Mouse (Mus musculus) kidney, adult 18-20 months (tissue): Measurements from ENCODE around the gene 3100002H09Rik.

Source experiments
- DNase-seq: peaks from one replicate; pipeline ENCODE4 v3.0.0; 2021

3100002H09Rik gene

DNA sequence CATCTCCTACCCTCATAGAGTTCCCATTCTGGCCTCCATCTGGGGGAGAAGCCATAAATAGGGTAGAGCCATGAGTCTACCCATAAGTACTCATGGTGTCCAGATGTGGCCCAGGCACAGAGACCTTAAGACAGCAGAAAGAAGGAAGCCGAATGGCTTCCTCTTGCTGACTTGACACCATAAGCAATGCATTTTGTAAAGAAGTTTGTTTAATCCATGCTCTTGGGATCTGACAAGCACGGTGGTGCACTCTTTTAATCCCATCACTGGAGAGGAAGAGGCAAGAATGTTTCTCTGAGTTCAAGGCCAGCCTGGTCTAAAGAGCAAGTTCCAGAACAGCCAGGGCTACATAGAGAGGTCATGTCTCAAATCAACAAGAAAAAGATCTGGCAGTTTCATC lies at the start of gene 3100002H09Rik:
3100002H09Rik (minus strand) TSS at position 101 of the 400 bp plus-strand sequence.
- DNase-seq = no peak

DNA sequence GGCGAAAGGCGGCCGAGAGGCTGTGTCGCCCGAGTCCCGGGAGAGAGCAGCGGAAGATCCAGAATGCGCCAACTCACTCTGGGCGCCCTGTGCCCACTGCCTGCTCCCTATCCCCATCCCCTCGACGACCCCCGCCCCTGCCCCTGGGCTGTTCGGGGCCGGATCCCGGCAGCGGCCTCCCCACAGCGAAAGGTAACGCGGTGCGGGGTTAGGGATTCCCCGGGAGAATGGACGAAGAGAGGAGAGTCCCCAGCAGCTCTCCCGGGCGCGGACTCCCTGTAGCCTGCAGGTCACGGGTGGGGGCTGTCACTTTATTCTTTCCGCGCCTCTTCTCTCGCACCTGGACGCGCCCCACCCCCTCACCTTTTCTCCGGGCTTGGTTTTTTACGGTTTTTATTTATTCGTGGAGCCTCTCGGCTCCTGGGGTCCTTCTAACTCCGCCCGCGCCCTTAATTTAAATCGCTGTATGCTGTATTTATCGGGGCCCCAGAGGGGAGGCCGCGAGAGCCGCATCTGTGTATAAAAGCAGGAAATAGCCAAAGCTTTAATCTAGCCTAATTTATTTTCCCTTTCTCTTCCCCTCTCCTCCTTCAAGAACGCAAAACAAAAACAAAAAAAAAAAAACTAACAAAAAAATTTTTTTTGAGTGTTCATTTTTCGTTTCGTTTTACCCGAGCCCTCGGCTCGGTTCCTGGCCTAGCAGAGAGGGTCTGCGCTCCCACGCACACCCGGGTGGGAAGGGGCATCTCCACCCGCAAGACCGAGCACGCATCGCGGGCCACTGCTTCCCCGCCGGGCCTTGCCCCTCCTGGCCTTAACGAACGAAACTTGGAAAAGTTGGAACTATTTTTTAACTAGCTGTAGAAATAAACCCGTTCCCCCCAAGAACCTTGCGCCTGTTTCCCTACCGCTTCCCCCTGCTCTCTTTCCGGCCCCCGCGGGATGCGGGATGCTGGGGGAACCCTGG lies 48.9 kb upstream of the 3100002H09Rik start:
- DNase-seq = peak; percentile 30

DNA sequence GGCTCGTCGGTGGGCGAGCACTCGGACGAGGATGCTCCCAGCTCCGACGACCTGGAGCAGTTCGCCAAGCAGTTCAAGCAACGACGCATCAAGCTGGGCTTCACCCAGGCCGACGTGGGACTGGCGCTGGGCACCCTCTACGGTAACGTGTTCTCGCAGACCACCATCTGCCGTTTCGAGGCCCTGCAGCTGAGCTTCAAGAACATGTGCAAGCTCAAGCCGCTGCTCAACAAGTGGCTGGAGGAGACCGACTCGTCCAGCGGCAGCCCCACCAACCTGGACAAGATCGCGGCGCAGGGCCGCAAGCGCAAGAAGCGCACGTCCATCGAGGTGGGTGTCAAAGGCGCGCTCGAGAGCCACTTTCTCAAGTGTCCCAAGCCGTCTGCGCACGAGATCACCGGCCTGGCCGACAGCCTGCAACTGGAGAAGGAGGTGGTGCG lies 47.8 kb upstream of the 3100002H09Rik start:
- peak; percentile 34 for DNase-seq

DNA sequence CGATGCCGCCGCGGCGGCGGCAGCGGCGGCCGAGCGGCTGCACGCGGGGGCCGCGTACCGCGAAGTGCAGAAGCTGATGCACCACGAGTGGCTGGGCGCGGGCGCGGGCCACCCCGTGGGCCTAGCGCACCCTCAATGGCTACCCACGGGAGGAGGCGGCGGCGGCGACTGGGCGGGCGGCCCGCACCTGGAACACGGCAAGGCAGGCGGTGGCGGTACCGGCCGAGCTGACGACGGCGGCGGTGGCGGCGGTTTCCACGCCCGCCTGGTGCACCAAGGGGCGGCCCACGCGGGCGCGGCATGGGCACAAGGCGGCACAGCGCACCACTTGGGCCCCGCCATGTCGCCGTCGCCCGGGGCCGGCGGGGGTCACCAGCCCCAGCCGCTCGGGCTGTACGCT lies 47.2 kb upstream of the 3100002H09Rik start:
- DNase-seq = peak; percentile 9

DNA sequence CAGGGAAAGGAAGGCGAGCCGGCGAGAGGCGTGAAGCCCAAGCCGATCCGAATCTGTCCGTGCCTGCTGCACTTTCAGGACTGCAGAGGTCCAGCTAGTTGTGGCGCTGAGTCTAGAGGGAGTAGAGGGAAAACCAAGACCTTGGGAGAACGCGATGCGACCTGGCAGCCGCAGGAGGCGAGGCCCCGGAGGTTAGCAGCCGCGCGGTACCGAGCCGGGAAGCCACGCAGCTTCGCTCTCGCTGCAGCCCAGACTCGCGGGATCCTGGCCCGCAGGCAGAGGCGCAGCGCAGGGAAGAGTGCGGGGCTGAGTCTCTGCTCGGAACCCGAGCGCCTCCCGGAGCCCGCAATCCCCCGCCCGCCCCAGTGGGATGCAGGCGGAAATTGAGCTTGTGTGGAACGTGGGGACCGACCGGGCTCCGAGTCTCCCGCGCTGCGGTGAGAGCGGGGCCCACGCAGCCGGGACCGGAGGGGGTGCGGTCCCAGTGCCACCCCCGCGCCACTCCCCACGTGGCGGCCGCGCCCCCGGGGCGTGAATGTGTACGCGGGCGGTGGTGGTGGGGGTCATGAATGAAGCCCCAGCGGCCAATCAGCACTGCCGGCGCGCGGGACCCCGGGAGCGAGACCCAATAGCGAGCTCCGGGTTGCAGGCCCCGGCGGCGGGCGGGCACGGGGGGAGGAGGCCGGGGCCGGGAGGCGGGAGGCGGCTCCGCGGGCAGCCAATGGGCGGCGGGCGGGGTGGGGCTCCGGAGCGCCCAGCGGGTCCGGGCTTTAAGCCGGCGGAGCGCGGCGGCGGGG lies 46.4 kb upstream of the 3100002H09Rik start:
- peak; percentile 68 for DNase-seq

DNA sequence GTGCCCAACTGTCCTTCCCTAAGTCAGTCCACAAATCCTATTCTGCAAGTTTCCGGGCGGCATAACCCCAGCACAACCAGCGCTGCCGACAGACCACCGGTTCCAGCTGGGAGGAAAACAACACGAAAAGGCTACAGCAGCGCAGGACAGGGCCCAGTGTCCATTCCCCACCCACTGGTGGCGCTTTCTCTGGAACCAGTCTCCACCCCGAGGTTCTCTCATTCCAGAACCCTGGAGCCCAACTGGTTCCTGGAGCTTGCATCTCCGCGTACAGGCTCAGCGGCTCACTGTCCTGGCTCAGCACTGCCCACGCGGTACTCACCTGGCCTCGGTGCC lies 45.9 kb upstream of the 3100002H09Rik start, which contains the start of gene Pou3f1:
Pou3f1 (plus strand) TSS at position 290 of the 336 bp plus-strand sequence.
- DNase-seq = no peak

DNA sequence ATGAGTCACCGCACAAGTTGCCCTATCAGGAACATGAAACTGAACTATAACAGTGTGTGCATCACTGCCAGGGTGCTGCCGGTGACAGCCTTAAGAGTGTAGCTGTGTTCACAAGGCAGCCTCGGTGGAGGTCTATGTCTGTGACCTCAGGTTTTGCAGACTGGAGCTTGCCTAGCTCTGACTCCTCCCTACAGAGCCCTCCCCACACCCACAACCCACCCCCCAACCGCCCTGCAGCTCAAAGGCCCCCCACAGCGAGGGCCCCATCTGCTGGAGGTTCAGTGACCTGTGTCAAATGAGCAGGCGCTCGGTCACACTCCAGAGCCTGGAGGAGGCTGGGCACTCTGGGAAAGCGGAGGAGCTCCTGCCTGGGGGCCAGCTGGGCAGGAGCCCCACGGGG lies 42.3 kb upstream of the 3100002H09Rik start:
- peak; percentile 45 for DNase-seq

DNA sequence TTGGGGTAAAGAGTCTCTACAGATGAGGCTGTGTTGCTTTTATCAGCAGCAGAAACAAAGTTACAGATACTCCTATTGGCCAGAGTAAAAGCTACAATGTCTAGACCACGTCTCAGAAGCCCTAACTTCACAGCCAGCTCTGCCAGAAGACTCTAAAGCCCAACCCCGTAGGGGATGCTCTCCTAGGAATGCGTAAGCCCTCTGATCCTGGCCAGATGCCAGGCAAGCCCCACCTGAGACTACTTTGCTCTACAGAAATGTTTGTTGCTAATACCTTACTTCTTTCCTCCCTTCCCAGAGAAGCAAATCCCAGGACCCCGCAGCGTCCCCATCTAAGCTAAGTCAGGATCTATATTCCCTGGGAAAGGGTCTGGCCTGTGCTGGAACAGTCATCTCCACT lies 37.3 kb upstream of the 3100002H09Rik start:
- DNase-seq = no peak

DNA sequence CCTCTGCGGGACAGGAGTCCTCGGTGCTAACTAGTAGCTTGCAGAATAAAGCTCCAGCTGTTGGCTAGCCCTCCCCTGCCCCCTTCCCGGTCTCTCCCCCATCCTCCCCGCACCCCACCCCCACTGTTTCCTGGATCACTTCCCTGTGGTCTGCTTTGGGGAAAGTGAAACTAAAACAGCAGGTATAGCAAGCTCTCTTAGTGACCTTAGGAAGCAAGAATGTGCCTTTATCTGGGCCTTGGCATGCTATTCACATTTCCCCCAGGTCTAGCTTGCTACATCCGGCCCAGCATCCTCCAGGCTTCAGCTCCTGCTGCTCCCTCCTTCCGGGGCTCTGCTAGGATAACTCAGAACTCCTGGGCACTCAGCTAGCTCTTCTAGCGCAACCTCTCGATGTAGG lies 36.0 kb upstream of the 3100002H09Rik start:
- DNase-seq = peak; percentile 6

DNA sequence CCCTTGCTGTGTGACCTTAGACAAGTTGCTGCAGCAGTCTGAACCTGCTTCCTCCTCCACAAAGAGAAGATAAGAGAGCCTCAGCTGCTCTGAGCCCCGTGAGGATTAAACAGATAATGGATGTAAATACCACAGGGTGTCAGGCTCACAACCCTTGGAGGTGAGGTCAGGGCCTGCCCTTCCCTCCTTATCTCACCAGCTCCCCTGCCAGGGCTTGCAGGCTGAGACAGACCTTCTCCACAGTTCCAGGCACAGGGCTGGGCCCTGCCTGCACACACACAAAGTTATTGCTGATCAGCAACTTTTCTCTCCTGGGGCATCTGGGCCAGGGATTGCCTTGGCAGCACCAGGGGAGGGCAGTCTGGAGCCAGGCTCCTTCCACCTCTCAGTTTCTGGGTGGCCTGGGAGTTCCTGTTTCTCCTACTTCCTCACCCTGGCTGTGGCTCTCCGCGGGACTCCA lies 34.4 kb upstream of the 3100002H09Rik start:
- peak; percentile 9 for DNase-seq

DNA sequence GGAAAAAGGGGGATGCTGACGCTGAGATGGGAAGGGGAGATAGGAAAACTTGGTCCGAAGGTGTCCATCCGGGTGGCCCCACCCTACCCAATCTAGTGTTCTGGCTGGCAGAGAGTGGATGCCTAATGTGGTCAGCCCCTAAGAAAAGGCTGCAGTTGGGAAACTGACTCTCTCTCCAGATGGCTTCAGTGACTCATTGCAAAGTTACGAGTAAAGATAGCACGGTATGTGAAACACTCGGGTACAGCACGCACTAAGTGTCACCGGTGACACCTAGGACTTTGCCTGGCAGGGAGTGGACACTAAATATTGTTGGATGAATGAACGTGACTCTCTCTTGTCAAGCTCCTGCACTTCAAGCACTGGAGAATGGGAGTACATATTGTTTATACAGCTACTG lies 33.3 kb upstream of the 3100002H09Rik start:
- no peak for DNase-seq

DNA sequence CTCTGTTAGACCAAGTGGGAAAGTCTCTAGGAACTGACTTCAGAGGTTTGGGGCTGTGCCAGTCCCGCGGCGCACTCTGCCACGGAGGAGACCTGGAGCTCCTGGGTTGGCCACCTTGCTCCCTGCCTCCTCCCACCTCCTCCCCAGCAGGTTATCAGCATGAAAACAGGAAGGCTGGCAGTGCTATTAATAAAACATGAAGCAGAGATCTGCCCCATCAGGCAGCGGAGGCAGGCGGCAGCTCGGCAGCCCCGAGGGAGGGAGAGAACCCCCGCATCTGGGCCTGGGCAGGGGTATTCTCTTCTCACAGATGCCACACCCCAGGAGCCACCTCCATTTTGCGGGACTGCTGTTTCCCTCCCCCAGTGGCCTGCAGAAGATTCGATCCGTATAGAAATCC lies 29.1 kb upstream of the 3100002H09Rik start:
- no peak for DNase-seq

DNA sequence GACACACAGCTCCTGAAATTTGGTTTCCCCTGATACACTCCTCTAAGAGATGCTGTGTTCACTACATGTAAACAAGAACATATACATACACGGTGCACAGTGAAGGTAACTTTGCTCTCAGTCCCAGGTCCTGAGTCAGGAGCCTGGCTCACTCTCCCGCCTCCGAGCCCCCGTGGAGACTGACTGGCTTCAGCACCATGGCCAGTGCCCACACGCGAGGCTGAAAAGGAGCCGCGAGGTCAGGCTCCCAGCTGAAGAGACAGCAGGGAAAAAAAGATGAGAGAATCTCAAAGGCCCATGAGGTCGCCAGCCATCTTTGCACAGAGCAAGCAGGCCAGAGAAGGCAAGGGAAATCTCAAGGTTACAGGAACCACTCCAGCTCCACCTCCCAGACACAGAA lies 22.7 kb upstream of the 3100002H09Rik start:
- peak; percentile 19 for DNase-seq

DNA sequence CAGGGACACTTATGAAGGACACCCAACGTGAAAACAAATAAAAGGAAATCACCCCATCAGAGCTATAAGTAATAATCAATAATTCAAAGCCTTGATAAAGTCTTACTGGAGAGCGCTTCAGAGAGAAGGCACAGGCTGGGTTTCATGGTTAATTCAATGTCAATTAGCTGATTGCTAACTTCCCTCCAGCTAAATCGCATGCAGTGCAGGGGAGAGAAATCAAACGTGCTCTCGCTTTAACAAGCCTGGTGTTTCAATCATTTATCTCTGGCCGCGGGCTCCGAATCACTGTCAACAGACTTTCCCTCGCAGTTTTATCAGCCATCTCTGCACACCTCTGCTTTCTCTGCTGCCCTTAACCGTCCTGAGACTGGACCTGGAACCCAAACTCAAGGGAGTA lies 22.3 kb upstream of the 3100002H09Rik start:
- no peak for DNase-seq

DNA sequence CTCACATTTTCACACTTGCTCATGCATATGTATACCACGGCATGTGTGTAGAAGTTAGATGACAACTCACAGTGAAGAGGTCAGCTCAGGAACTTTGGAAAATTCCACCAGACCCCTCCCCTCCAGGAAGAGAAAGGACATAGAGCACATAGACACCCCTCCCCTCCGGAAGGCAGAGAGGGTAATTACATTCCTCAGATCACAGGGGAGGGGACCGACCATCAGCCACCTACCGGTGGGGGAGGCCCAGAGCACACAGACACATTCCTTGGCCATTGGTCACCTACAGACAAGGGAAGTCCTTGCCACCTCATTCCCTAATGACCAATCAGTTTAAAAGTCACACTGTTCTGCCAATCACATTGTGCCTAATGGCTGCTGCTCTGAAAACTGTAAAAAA lies 20.9 kb upstream of the 3100002H09Rik start:
- no peak for DNase-seq

DNA sequence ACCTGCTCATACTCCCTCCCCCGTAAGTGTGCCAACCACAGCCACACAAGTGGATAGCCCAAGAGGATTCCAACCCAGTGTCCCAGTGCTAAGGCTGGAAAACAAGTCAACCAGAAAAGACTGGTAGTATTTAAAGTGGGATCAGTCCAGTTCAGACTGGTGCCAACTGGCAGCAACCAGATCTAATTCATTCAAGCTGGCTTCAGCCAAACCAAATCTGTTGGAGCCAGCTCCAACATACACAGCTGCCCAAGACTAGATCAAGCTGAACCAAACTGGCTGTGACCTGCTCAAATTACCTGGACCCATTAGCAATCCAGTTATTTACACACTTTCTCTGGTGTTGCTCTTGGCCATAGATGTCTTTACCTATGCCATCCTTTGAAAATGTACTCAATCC lies 16.2 kb upstream of the 3100002H09Rik start:
- DNase-seq = no peak

DNA sequence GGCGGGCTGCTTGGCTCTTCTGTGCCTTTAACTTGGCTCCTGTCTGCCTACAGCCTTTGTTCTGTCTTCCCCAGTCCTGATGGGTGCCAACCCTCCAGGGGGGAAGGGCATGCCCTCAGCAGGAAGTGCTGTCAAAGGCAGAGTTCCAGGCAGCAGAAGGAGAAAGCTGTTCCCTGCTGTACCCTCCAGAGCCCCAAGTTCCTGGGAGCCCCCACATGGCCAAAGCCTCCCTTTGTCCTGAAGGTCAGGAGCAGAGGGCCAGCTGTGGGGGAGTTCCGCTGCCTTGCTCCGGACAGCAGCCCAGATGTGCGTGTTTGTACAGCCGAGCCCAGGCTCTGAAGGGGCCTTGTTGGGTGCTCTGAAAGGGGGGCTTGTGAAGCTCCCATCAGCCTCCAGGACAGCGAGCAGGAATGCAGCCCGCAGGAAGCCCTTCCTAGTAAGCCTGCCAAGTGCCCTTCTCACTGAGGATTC lies 13.5 kb upstream of the 3100002H09Rik start:
- no peak for DNase-seq

DNA sequence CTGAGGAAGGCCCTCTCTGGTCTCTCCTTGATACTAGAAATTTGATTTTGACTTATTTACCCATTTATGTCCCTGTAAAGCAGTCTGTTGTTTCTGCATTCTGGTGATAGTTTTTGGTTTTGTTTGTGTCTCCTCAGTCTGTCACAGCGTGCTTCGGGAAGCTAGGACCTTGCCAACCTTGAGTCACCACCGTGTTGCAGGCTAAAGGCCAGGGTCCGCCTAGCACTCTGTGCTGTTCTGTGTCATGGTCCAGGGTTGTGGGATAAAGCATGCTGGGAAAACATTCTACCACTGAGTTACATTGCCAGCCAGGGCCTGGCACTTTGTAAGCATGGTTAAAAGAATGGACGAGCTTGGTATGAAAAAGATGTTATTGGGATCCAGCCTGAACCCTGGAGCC lies 12.0 kb upstream of the 3100002H09Rik start:
- DNase-seq = no peak

DNA sequence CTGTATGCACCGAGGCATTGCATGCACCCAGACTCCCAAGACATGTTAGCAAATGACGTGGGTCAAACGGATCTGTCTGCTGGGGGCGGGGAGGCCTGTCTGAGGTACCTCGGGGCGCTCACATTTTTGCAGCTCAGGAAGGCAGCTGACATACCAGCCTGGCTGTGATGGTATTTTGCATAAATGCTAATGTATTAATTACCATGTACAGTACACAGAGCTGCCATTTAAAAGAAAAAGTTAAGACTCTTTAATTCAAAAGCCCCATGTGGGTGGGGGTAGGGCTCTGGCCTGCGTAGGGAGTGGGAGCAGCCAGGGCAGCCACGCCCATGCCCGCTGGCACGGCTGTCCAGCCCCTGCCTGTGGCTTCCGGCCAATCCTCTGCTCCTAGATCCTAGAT lies 10.8 kb upstream of the 3100002H09Rik start:
- no peak for DNase-seq

DNA sequence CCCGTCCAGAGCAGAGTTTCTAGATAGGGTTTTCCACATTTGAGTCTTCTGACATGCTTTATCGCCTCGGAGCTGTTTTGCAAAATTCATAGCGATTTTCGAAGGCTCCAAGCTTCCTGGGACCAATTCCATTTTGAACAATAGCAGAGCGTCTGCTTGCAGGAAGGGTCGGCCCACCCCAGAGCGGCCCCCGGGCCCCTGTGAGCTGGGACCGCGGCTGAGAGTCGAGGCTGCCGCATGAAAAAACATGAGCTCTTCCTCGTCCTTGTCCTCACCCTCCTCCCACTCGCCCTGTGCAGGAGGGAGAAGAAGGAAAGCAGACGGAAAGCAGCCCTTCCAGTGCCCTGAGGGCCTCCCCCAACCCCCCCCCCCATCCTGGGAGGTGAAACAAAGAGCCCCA lies 8.0 kb upstream of the 3100002H09Rik start:
- DNase-seq = no peak

DNA sequence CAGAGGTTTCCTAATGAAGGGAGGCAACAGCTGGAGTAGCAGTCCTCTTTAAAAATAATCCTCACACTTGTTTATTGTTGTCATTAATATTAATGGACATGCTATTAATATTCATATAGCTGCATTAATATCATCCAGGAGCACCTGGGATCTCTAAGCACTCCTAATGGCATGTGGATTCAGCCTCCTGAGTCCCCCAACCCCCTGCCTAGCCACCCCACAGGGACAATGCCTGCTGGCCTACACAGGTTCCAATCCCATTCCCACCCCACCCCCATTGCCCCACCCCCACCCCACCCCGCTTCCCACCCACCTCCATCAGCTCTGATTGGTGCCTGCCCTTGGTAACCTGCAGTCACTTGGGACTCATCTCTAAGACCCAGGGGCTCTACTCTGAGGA lies 6.0 kb upstream of the 3100002H09Rik start:
- DNase-seq = no peak

DNA sequence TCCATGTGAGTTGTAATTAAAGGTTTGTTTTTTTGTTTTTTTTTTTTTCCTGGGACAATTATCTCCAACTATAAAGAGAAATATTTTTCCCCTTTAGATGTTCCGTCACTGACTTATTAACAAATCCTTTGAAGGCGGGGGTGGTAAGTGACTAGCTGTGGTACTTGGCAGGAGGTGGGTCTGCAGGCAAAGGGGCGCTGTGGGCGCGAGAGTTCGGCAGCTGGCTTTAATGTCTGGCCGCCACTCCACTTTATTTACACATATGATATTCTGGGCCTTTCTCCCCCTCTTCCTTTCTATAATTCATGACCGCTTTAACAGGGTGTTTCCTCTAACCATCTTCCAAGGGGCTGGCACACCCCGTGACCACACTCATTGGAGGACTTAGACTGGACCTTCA lies 5.4 kb upstream of the 3100002H09Rik start:
- DNase-seq = no peak

DNA sequence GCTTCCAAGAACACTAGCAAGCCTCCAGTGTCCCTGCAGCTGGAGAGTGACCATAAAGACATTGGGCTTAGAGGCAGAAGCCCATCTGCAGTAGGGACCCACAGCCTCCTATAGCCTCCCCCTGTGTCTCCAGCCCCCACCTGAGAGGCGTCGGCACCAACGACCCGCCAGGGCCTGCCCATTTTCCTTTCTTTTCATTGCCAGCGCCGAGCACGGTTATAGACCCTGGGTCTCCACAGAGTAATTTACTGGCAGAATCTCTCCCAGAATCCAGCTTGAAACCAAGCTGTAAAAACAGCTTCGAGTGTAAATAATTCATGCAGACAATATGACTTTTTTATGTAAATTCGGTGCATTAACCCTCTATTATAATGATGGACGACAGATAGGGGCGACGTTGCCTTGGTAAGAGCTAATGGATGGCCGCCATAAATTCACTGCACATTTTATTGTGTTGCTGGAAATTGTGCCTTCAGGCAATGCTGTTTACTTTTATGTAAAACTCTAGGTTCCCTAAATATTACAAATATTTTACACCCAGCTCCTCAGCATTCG lies 4.9 kb upstream of the 3100002H09Rik start:
- no peak for DNase-seq
